Mouse (Mus musculus): ENCODE data around the gene Ceacam12. TPM values are rescaled to one million over a fixed set of nuclear protein-coding genes. Genes with fewer than 3 reads are reported as not detected.

The Ceacam12 gene
- polyA plus RNA-seq (2012; rRNA removed; ENCODE audit: low replicate concordance), result not detected in 2 replicates

DNA sequence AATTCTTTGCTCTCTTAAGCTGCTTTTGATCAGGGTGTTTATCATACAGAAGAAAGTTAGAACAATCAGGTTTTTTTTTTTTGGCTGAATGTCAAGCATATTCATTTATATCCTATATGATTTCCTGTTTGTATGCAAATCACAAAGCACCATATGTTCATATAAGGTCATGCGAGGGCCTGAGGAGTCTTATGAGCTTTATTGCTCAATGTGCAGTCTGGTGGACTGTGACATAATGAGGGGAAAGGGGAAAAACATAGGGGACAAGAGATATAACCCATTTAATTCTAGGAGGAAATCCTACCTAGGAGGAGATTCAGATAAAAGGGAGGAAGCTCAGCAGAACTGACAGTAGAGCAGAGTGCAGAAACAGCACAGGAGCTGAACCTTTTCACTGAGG, at the start of gene Ceacam12:
Ceacam12 (plus strand) TSS at position 301 of the 400 bp plus-strand sequence.

Other genes starting within 250 kb of the Ceacam12 start
- 0.04 TPM in 1 of 2 replicates, not detected in the other for gene Gm5155, start 194.2 kb upstream of the Ceacam12 start, polyA plus RNA-seq (2012; rRNA removed; ENCODE audit: low replicate concordance)
- not detected in 2 replicates for gene Ceacam11, start 93.8 kb upstream of the Ceacam12 start, polyA plus RNA-seq (2012; rRNA removed; ENCODE audit: low replicate concordance)
- gene Ceacam13, start 56.0 kb upstream of the Ceacam12 start, polyA plus RNA-seq (2012; rRNA removed; ENCODE audit: low replicate concordance), result not detected in 2 replicates
- gene Igfl3, start 110.6 kb downstream of the Ceacam12 start, polyA plus RNA-seq (2012; rRNA removed; ENCODE audit: low replicate concordance), result not detected in 2 replicates
- gene Mill1, start 179.4 kb downstream of the Ceacam12 start, polyA plus RNA-seq (2012; rRNA removed; ENCODE audit: low replicate concordance), result 0.63 and 1.2 TPM in 2 replicates

All from mammary gland, adult 2 months (tissue).